Mouse (Mus musculus) cerebellum, postnatal 36 days (tissue): Measurements from ENCODE around the gene Nars2.

ENCODE experiments used
- DNase-seq, 2 experiments: peaks; one replicate each; pipeline ENCODE4 v3.0.0; 2021 to 2022; ENCODE audit warnings: mixed read lengths in 2 of 2

The Nars2 gene

GRCm38 (mm10) chr7:97074974-97075373 lies 123.7 kb downstream of the Nars2 start:
- DNase-seq = no peak

- DNase-seq = no peak
These were observed 125.7 kb downstream of the Nars2 start for GRCm38 (mm10) chr7:97076977-97077376.

GRCm38 (mm10) chr7:97078685-97079084 lies 127.4 kb downstream of the Nars2 start:
- no peak for DNase-seq

GRCm38 (mm10) chr7:97079145-97079544 lies 127.8 kb downstream of the Nars2 start:
- peak; percentile 3 to 31 for DNase-seq

- DNase-seq = no peak
These were observed 128.5 kb downstream of the Nars2 start for GRCm38 (mm10) chr7:97079651-97080365.

GRCm38 (mm10) chr7:97080621-97081241 lies 129.4 kb downstream of the Nars2 start:
- DNase-seq = no peak

GRCm38 (mm10) chr7:97081242-97081958 lies 130.1 kb downstream of the Nars2 start, which contains the start of gene Gab2:
Gene Gab2, plus strand, starts transcription at chr7:97081586.
- peak; percentile 36 to 58 for DNase-seq

- DNase-seq = peak in 1 of 2 experiments; percentile 20
These were observed 130.6 kb downstream of the Nars2 start for GRCm38 (mm10) chr7:97081959-97082218.

GRCm38 (mm10) chr7:97082219-97083101 lies 131.2 kb downstream of the Nars2 start:
- peak; percentile 12 to 14 for DNase-seq

GRCm38 (mm10) chr7:97083579-97083978 lies 132.3 kb downstream of the Nars2 start:
- no peak for DNase-seq

- DNase-seq = no peak
These were observed 132.9 kb downstream of the Nars2 start for GRCm38 (mm10) chr7:97084181-97084580.

- no peak for DNase-seq
These were observed 134.0 kb downstream of the Nars2 start for GRCm38 (mm10) chr7:97085291-97085690.

GRCm38 (mm10) chr7:97094241-97094640 lies 142.9 kb downstream of the Nars2 start:
- DNase-seq = no peak

- DNase-seq = no peak
These were observed 156.8 kb downstream of the Nars2 start for GRCm38 (mm10) chr7:97108119-97108518.
